ENCODE assay signal across 8 mouse cellular contexts in the genomic region with DNA sequence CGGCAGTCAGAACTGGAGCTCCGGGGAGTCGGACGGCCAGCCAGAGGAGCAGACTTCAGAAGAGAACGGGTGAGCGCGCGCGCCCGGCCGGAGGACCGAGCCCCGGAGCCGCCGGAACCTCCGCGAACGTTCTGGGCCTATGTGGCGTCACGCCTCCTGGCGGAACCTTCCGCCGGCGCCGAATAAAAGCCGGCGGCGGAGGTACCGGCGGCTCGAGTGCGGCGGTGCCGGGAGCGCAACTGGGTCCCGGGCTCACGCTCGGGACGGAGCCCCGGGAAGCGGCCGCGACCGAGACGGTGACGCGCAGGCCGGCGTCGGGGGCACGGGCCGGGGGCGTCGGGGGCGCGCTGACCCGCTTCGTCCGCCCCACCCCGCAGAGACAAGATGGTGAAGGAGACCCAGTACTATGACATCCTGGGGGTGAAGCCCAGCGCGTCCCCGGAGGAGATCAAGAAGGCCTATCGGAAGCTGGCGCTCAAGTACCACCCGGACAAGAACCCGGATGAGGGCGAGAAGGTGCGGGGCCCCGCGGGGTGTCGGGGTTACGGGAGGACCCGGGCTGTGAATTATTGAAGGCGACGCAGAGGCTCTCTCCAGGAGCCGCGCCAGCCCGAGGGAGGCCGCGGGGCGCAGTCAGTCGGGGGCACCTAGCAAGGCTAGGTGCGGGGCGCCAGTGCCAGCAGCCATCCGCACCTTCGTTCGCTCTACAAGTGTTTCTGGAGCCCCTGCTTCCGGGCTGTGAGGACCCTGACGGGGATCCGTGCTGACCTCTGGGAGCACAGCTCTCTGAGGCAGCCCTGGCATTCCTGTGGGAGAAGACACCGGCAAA. TPM values are rescaled to one million over a fixed set of nuclear protein-coding genes. Genes with fewer than 3 reads are reported as not detected.
DNase-seq lines count a peak whose midpoint lies in the region; ATAC-seq and TF ChIP-seq lines count a peak whose summit lies in the region.

No protein-coding gene starts in this region.

- H3K27me3 ChIP-seq in Patski, result no peaks in the 10 kb centered on the region
- peaks cover 27% of the 10 kb centered on the region for H3K27me3 ChIP-seq in hindbrain, embryonic 11.5 days (ENCODE audit: control insufficient read depth, insufficient read depth, low read length)
- no peaks in the 10 kb centered on the region for H3K27me3 ChIP-seq in lung, postnatal 0 days (replicated peaks; ENCODE audit: insufficient read depth, low read length)

- POLR2A ChIA-PET in Patski (lab: Charles Lee), result interaction anchor here (0.6 to 1.7 kb wide), 2 partner anchors 27 to 38 kb away, joined by 3 read pairs; no protein-coding TSS in a partner anchor

- peak overlapping the region; percentile 63 for H3K4me3 ChIP-seq in hindbrain, embryonic 11.5 days (ENCODE audit: low read depth, low read length)
- H3K4me3 ChIP-seq in lung, postnatal 0 days (ENCODE audit: low read depth, low read length), result peak overlapping the region; percentile 71

- no peaks in the 10 kb centered on the region for H3K36me3 ChIP-seq in hindbrain, embryonic 11.5 days (ENCODE audit: control insufficient read depth, insufficient read depth, low read length)
- H3K36me3 ChIP-seq in lung, postnatal 0 days (ENCODE audit: insufficient read depth, low read length), result no peaks in the 10 kb centered on the region

- TF ChIP-seq EP300 in lung, postnatal 0 days (IDR thresholded peaks at IDR 0.05), result no peak

- CTCF ChIA-PET in Patski (lab: Charles Lee), result interaction anchor here (1.5 kb wide), 1 partner anchor 12 kb away, joined by 4 read pairs; no protein-coding TSS in a partner anchor

- DNase-seq in Patski (ENCODE audit: low read depth, low spot score), result no peak
- peak; percentile 82 to 86 for DNase-seq in cerebellum, postnatal 10 days
- DNase-seq in frontal cortex, postnatal 14 days (ENCODE audit: low spot score in 2 of 2), result peak; percentile 66 to 73
- peak; percentile 78 for DNase-seq in hindbrain, embryonic 11.5 days (ENCODE audit: low spot score)
- peak; percentile 79 to 86 for DNase-seq in layer of hippocampus, postnatal 14 days (ENCODE audit: low spot score in 2 of 2)
- peak; percentile 87 for DNase-seq in lung, postnatal 0 days (ENCODE audit: low spot score)
- peak; percentile 84 for DNase-seq in ovary, postnatal 36 days (ENCODE audit: low spot score)
- DNase-seq in thymus, postnatal 14 days, result peak; percentile 60

- H3K4me1 ChIP-seq in hindbrain, embryonic 11.5 days (replicated peaks; ENCODE audit: control insufficient read depth, insufficient read depth, low read length), result no peaks in the 10 kb centered on the region
- H3K4me1 ChIP-seq in lung, postnatal 0 days (ENCODE audit: insufficient read depth, low read depth, low read length), result peaks cover 3% of the 10 kb centered on the region; the same call in 1 of the 2 replicates

- WGBS in hindbrain, embryonic 11.5 days, result 1% methylated on average over 81 of the region's 92 CpGs
- 1% methylated on average over 90 of the region's 92 CpGs for WGBS in lung, postnatal 0 days

- in situ Hi-C loops in Patski (cut with MboI; ENCODE audit: low pct_unique_long_range_greater_than_20kb), result no loop called here

- TF ChIP-seq CTCF in Patski (IDR thresholded peaks at IDR 0.05), result no peak
- no peak; the same call in 1 of the 2 replicates for TF ChIP-seq CTCF in lung, postnatal 0 days (IDR thresholded peaks at IDR 0.05)

- H3K27ac ChIP-seq in hindbrain, embryonic 11.5 days (ENCODE audit: low read depth, low read length), result no peak overlapping the region
- peak overlapping the region; percentile 22; the same call in 1 of the 2 replicates for H3K27ac ChIP-seq in lung, postnatal 0 days (ENCODE audit: low read length)

- ATAC-seq in Patski, result peak; percentile 61
- peak; percentile 67 for ATAC-seq in hindbrain, embryonic 11.5 days (ENCODE audit: low FRiP score)
- peak; percentile 84 for ATAC-seq in lung, postnatal 0 days

- no peaks in the 10 kb centered on the region for H3K9me3 ChIP-seq in hindbrain, embryonic 11.5 days (ENCODE audit: control insufficient read depth, low read length)
- no peaks in the 10 kb centered on the region for H3K9me3 ChIP-seq in lung, postnatal 0 days (ENCODE audit: low read length)

- H3K9ac ChIP-seq in hindbrain, embryonic 11.5 days (ENCODE audit: low read depth, low read length), result peak overlapping the region; percentile 69
- H3K9ac ChIP-seq in lung, postnatal 0 days (replicated peaks; ENCODE audit: low read depth), result peak overlapping the region; percentile 57

- H3K4me2 ChIP-seq in hindbrain, embryonic 11.5 days (replicated peaks; ENCODE audit: low read depth, low read length), result peak overlapping the region; percentile 94
- H3K4me2 ChIP-seq in lung, postnatal 0 days (replicated peaks; ENCODE audit: low read depth, low read length), result peak overlapping the region; percentile 82

RNA-seq across cellular contexts. Expression of gene Dnaja4, which starts 0.9 kb away (rescaled TPM):
- polyA plus RNA-seq in Patski (2021), result 19.6 TPM
- polyA plus RNA-seq in hindbrain, embryonic 11.5 days (2014; fragmentation: Nextera tagmentation; extraction: Ambion mirVana), result 5.6 and 6.1 TPM in 2 replicates
- 10 to 100 TPM; 25.6 to 30.8 TPM for total RNA-seq in layer of hippocampus, postnatal 14 days (2021)
- 15.2 and 17.7 TPM in 2 replicates for polyA plus RNA-seq in lung, postnatal 0 days (2015; fragmentation: Nextera tagmentation; extraction: Ambion mirVana)

RNA-seq across cellular contexts. Expression of gene Wdr61, which starts 34.8 kb away (rescaled TPM):
- polyA plus RNA-seq in Patski (2021), result 90.0 TPM
- 155 and 176 TPM in 2 replicates for polyA plus RNA-seq in hindbrain, embryonic 11.5 days (2014; fragmentation: Nextera tagmentation; extraction: Ambion mirVana)
- total RNA-seq in layer of hippocampus, postnatal 14 days (2021), result 10 to 100 TPM; 53.8 to 59.3 TPM
- polyA plus RNA-seq in lung, postnatal 0 days (2015; fragmentation: Nextera tagmentation; extraction: Ambion mirVana), result 116 and 126 TPM in 2 replicates

RNA-seq across cellular contexts. Expression of gene Acsbg1, which starts 37.9 kb away (rescaled TPM):
- polyA plus RNA-seq in Patski (2021), result 1.9 TPM
- polyA plus RNA-seq in hindbrain, embryonic 11.5 days (2014; fragmentation: Nextera tagmentation; extraction: Ambion mirVana), result 6.3 and 7.1 TPM in 2 replicates
- 100 to 1,000 TPM; 115 TPM for total RNA-seq in layer of hippocampus, postnatal 14 days (2021)
- 0.10 and 0.17 TPM in 2 replicates for polyA plus RNA-seq in lung, postnatal 0 days (2015; fragmentation: Nextera tagmentation; extraction: Ambion mirVana)
